Mouse (Mus musculus) ES-Bruce4 (cell line): Measurements from ENCODE around the gene Lonrf2.

ENCODE experiments used
- CTCF ChIP-seq: IDR thresholded peaks from one replicate; pipeline ENCODE4 v1.8.1; 2011; ENCODE audit warnings: low read depth, low read length
- POLR2A ChIP-seq: IDR thresholded peaks from one replicate; pipeline ENCODE4 v1.8.1; 2011; ENCODE audit warnings: low read length; ENCODE audit not compliant: insufficient read depth

- no peak for TF ChIP-seq POLR2A
- TF ChIP-seq CTCF = peak; percentile 91
Measured at GRCm38 (mm10) chr1:38856196-38856595, 19.7 kb upstream of the Lonrf2 start.
